Mouse (Mus musculus) cerebellum, adult 2 months (tissue): ENCODE results near the gene Desi1. TPM values are rescaled to one million over a fixed set of nuclear protein-coding genes. Genes with fewer than 3 reads are reported as not detected.

Experiments used
- DNase-seq, 2 experiments: peaks; one replicate each; pipeline ENCODE4 v3.0.0; 2021
- H3K27ac ChIP-seq: fragments of 200-500 bp; 2 replicates; pipeline ENCODE4 v1.5.1; 2012; ENCODE audit warnings: low read length, control low read depth, inconsistent platforms; ENCODE audit not compliant: insufficient read depth
- H3K27me3 ChIP-seq: fragments of 200-500 bp; 2 replicates; pipeline ENCODE4 v1.6.1; 2012; ENCODE audit warnings: inconsistent platforms, mild to moderate bottlenecking, low read length, moderate library complexity; ENCODE audit not compliant: control insufficient read depth, insufficient read depth
- H3K4me1 ChIP-seq: fragments of 200-500 bp; 2 replicates; pipeline ENCODE4 v1.6.1; 2011; ENCODE audit warnings: low read length; ENCODE audit not compliant: control insufficient read depth, insufficient read depth
- H3K4me3 ChIP-seq: fragments of 200-500 bp; replicated peaks from 2 replicates; pipeline ENCODE3; 2011; ENCODE audit warnings: mild to moderate bottlenecking, low read depth, low read length, control low read depth; ENCODE audit not compliant: insufficient read depth
- CTCF ChIP-seq: fragments of 200-500 bp; IDR thresholded peaks from 2 replicates; pipeline ENCODE4 v1.5.1; 2011; ENCODE audit warnings: low read depth, mild to moderate bottlenecking, control low read depth, low read length, moderate library complexity, borderline replicate concordance; ENCODE audit not compliant: insufficient read depth
- POLR2A ChIP-seq: fragments of 200-500 bp; IDR thresholded peaks from 2 replicates; pipeline ENCODE4 v1.6.1; 2011; ENCODE audit warnings: low read length, control low read depth, borderline replicate concordance; ENCODE audit not compliant: insufficient read depth
- WGBS: fragments of 180-500 bp; shearing (Covaris S2); methylation state at CpG from one replicate; pipeline ENCODE4 v1.1.7; 2018; 5-methylcytosine and 5-hydroxymethylcytosine counted together
- polyA plus RNA-seq: library from polyadenylated mRNA; depleted of rRNA; stranded (reverse); fragments of >200 nt; gene quantifications from 2 replicates; pipeline ENCODE4 v1.2.3, GENCODE M21; 2012

The Desi1 gene
- polyA plus RNA-seq, 1 experiment: 156 TPM

DNA sequence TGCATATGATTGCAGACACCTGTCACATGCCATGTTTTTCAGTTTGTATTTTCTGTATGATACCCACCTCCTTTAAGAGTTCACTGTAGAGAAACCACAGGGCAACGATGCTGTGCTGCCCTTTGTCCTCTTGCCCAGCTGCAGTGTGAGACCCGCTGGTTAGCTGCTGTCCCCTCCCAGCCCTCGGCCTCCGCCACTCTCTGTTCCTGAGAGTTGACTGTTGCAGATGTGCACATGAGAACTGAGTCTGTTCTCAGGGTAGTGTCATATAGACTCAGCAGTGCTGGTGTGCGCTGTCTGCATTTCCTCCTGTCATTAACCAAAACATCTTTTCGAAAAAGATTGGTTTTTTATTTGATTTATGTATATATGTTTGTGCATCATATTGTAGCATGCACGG is 1.3 kb downstream of the Desi1 start:
- Histone ChIP-seq H3K4me1 (no peaks in the 10 kb centered on the region; the same call in 1 of the 2 replicates), H3K27ac (no peak overlapping the region), H3K27me3 (no peaks in the 10 kb centered on the region), H3K4me3 (no peak overlapping the region)
- no peak for DNase-seq
- WGBS: 84% methylated on average over 7 of the region's 7 CpGs
- TF ChIP-seq POLR2A: no peak
- TF ChIP-seq CTCF: no peak

GRCm38 (mm10) chr15:82027726-82028125 is 5.9 kb downstream of the Desi1 start:
- TF ChIP-seq CTCF (no peak), POLR2A (no peak)
- Histone ChIP-seq H3K27ac (no peak overlapping the region), H3K27me3 (no peaks in the 10 kb centered on the region), H3K4me3 (no peak overlapping the region), H3K4me1 (no peaks in the 10 kb centered on the region)
- WGBS: 80% methylated on average over 7 of the region's 7 CpGs
- no peak for DNase-seq

DNA sequence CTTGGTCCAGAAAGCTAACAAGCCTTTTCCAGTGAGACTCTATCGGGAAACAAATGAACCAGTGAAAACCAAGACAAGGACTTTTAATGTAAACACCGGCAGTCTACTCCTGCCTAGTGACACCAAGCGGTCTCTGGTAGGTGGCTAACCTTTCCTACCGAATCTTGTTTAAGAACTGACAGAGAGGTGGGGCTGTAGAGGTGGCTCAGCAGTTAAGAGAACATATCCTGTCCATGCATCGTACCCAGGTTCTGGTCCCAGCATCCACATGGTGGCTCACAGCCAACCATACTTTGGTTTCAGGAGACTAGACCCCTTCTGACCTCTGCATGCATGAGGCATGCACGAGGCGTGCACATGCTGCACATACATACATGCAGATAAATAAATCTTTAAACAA is 6.4 kb downstream of the Desi1 start:
- WGBS: 93% methylated on average over 7 of the region's 7 CpGs
- Histone ChIP-seq H3K4me1 (no peaks in the 10 kb centered on the region), H3K27ac (no peak overlapping the region), H3K4me3 (no peak overlapping the region), H3K27me3 (no peaks in the 10 kb centered on the region)
- TF ChIP-seq CTCF (no peak), POLR2A (no peak)
- no peak for DNase-seq

DNA sequence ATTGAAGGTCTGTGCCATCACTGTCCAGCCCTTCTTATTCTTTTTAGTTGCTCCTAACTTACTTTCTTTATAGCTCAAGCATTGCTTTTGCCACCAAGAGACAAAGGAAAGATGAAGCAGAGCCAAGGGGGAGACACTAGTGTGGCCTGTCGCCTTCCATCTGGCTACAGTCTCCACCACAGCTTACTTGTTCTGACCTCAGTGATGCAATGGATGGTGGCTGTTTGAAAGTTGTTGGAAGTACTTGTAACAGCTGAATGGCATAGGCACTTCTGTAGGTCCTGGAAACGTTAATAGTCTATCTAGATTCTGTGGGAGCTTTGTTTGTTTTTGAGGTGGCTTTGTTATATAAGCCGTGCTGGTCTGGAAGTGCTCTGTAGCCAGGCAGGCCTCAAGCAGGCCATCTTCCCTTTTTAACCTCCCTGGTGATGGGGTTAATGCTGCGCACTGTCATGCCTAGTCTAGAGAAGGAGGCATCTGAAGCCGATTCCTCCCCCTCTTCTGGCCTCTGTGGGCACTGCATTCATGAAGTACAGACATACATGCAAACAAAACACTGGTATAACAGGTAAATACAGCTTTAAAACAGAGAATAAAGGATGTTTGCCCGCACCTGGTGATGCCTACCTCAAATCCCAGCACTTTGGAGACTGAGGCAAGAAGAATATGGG is 9.6 kb downstream of the Desi1 start:
- H3K27ac ChIP-seq: no peak overlapping the region
- DNase-seq: no peak
- TF ChIP-seq POLR2A (no peak), CTCF (no peak)
- H3K4me1 ChIP-seq: no peaks in the 10 kb centered on the region
- no peaks in the 10 kb centered on the region for H3K27me3 ChIP-seq
- WGBS: 89% methylated on average over 6 of the region's 6 CpGs
- H3K4me3 ChIP-seq: no peak overlapping the region

DNA sequence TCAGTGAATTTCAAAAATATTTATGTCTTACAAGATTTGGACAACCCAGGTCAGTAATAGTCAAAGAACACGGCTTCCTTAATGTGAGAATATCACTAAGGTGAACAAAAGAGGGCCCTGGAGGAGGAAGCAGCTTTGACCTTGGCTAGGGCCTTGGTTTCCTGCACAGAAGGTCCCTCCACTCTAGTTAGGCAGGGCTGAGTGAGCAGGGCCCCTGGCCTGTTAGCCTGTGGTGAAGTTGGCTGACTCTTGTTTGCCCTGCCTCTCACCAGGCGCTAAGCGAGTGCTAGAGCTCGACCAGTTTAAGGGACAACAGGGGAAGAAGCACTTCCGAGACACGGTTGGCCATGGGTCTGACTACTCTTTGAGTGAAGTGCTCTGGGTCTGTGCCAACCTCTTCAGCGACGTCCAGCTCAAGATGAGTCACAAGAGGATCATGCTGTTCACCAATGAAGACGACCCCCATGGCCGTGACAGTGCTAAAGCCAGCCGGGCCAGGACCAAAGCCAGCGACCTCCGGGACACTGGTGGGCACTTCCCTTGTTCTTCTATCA is 11.1 kb downstream of the Desi1 start:
- no peak overlapping the region for H3K4me3 ChIP-seq
- DNase-seq: no peak
- no peak for TF ChIP-seq CTCF
- TF ChIP-seq POLR2A: no peak
- H3K27ac ChIP-seq: no peak overlapping the region
- no peaks in the 10 kb centered on the region for H3K27me3 ChIP-seq
- WGBS: 30% methylated on average over 13 of the region's 13 CpGs
- no peaks in the 10 kb centered on the region for H3K4me1 ChIP-seq

DNA sequence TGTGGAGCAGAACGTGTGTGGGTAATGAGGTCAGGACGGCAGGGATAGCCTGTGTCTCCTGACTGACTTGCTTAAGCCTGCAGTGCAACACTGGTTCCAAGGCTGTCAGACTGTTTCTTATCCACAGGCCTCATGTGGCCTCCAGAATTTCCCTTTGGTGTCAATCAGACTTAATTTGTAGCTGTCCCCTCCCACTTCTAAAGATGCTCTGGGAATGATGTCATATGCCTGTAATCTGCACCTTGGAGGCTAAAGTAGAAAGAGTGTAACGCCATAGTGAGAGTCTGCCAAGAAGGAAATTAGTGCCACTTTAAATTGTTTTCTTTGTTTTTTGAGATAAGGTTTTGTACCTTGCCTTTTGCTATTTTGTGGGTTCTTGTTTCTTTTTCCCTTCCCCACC is 14.4 kb downstream of the Desi1 start:
- Histone ChIP-seq H3K4me1 (no peaks in the 10 kb centered on the region), H3K27ac (no peak overlapping the region), H3K4me3 (no peak overlapping the region), H3K27me3 (no peaks in the 10 kb centered on the region)
- no peak for DNase-seq
- 88% methylated on average over 3 of the region's 3 CpGs for whole genome bisulfite sequencing
- TF ChIP-seq POLR2A (no peak), CTCF (no peak)

DNA sequence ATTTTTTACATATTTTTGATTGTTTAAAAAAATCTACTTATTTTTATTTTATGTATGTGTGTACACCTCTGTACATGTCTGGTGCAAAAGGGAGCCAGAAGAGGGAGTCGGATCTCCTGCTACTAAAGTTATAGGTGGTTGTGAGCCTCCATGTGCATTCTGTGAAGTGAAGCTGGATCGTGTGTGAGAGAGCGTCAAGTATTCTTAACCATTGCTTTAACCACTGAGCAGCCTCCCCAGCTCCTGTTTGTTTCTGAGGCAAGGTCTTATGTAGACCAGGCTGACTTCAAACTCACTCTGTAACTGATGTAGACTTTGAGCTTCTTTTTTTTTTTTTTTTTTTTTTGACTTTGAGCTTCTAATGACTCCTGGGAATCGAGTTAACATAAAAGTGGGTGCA is 16.2 kb downstream of the Desi1 start:
- H3K4me1 ChIP-seq: 0 out of 2 replicates have a peak, but pooled peaks cover 2% of the 10 kb centered on the region
- DNase-seq: no peak
- TF ChIP-seq POLR2A: no peak
- TF ChIP-seq CTCF: no peak
- 58% methylated on average over 4 of the region's 4 CpGs for WGBS
- no peaks in the 10 kb centered on the region for H3K27me3 ChIP-seq
- no peak overlapping the region for H3K27ac ChIP-seq
- H3K4me3 ChIP-seq: no peak overlapping the region

- no peak for DNase-seq
- TF ChIP-seq CTCF (no peak), POLR2A (no peak)
- peak overlapping the region; percentile 91 for H3K4me3 ChIP-seq
- H3K4me1 ChIP-seq: 0 out of 2 replicates have a peak, but pooled peaks cover 2% of the 10 kb centered on the region
- H3K27ac ChIP-seq: no peak overlapping the region; the same call in 1 of the 2 replicates
- no peaks in the 10 kb centered on the region for H3K27me3 ChIP-seq
- WGBS: 9% methylated on average over 6 of the region's 6 CpGs
Observed at GRCm38 (mm10) chr15:82016830-82017229, 16.8 kb downstream of the Desi1 start.
